Mouse (Mus musculus) midbrain, embryonic 15.5 days (tissue): ENCODE data around the gene Errfi1. TPM values are rescaled to one million over a fixed set of nuclear protein-coding genes. Genes with fewer than 3 reads are reported as not detected.

Experiments
- ATAC-seq: fragments of 200-750 bp; cut with Nextera tagmentation; replicated peaks from 2 replicates; pipeline ENCODE4 v1.8.0; 2017; ENCODE audit warnings: moderate TSS enrichment
- H3K27ac ChIP-seq: fragments of 300-500 bp; sonication (generic); 2 replicates; pipeline ENCODE4 v1.5.1; 2015; ENCODE audit warnings: mild to moderate bottlenecking, inconsistent platforms
- H3K27me3 ChIP-seq: fragments of 300-500 bp; sonication (generic); replicated peaks from 2 replicates; pipeline ENCODE4 v1.6.1; 2015; ENCODE audit warnings: inconsistent platforms
- H3K36me3 ChIP-seq: fragments of 300-500 bp; sonication (generic); replicated peaks from 2 replicates; pipeline ENCODE4 v1.6.1; 2015; ENCODE audit warnings: inconsistent platforms
- H3K4me1 ChIP-seq: fragments of 300-500 bp; sonication (generic); 2 replicates; pipeline ENCODE4 v1.6.1; 2015; ENCODE audit warnings: inconsistent platforms
- H3K4me2 ChIP-seq: fragments of 300-500 bp; sonication (generic); 2 replicates; pipeline ENCODE4 v1.6.1; 2015; ENCODE audit warnings: inconsistent platforms, mild to moderate bottlenecking, moderate library complexity
- H3K4me3 ChIP-seq: fragments of 300-500 bp; sonication (generic); 2 replicates; pipeline ENCODE4 v1.5.1; 2015; ENCODE audit warnings: mild to moderate bottlenecking, inconsistent platforms
- H3K9ac ChIP-seq: fragments of 300-500 bp; sonication (generic); 2 replicates; pipeline ENCODE4 v1.6.1; 2015; ENCODE audit warnings: mild to moderate bottlenecking, inconsistent platforms
- H3K9me3 ChIP-seq: fragments of 300-500 bp; sonication (generic); 2 replicates; pipeline ENCODE4 v1.6.1; 2016; ENCODE audit warnings: inconsistent platforms
- WGBS: fragments of 180-500 bp; shearing (Covaris S2); methylation state at CpG from one replicate; pipeline ENCODE4 v1.1.7; 2015; ENCODE audit warnings: mixed read lengths; 5-methylcytosine and 5-hydroxymethylcytosine counted together
- polyA plus RNA-seq: library from polyadenylated mRNA; unstranded; fragments of >200 nt; fragmentation: Nextera tagmentation; extraction: Ambion mirVana; gene quantifications from 2 replicates; pipeline ENCODE4 v1.2.1, GENCODE M21; 2015

Errfi1 gene
- polyA plus RNA-seq, 1 experiment from 2014 or later: 25.6 TPM

GRCm38 (mm10) chr4:150852045-150852444 lies 1.7 kb upstream of the Errfi1 start:
- no peaks in the 10 kb centered on the region for H3K36me3 ChIP-seq
- H3K4me1 ChIP-seq: peaks cover 17% of the 10 kb centered on the region
- no peak overlapping the region for H3K4me2 ChIP-seq
- H3K27me3 ChIP-seq: no peaks in the 10 kb centered on the region
- no peaks in the 10 kb centered on the region for H3K9me3 ChIP-seq
- H3K4me3 ChIP-seq: no peak overlapping the region
- no peak overlapping the region for H3K9ac ChIP-seq
- no peak overlapping the region for H3K27ac ChIP-seq
- ATAC-seq: no peak
- 56% methylated on average over 8 of the region's 8 CpGs for WGBS

DNA sequence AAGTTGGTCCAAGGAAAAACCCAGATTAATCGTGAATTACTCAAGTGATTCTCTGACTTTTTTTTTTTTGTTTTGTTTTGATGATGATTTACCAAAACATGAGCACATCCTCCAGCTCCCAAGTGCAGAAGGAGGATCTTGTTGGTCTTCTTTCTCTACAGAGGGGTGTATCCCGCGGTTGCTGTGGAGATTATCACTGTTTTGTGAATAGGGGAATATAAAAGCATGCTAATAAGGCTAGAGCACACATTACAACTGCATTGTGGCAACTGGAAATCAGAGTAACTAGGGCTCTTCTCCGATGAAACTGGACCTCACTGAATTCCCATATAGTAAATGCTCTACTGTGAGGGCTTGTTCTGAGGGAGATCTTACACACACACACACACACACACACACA lies 1.2 kb upstream of the Errfi1 start:
- Histone ChIP-seq H3K9me3 (no peaks in the 10 kb centered on the region), H3K36me3 (no peaks in the 10 kb centered on the region), H3K4me1 (peaks cover 18% of the 10 kb centered on the region), H3K27me3 (no peaks in the 10 kb centered on the region), H3K9ac (no peak overlapping the region), H3K4me3 (no peak overlapping the region), H3K27ac (no peak overlapping the region), H3K4me2 (no peak overlapping the region)
- ATAC-seq: no peak
- 59% methylated on average over 4 of the region's 4 CpGs for WGBS

GRCm38 (mm10) chr4:150854839-150855246 lies 1.1 kb downstream of the Errfi1 start:
- peak overlapping the region; percentile 92 for H3K9ac ChIP-seq
- peak overlapping the region; percentile 81 for H3K4me2 ChIP-seq
- peaks cover 18% of the 10 kb centered on the region for H3K4me1 ChIP-seq
- no peaks in the 10 kb centered on the region for H3K36me3 ChIP-seq
- H3K27ac ChIP-seq: peak overlapping the region; percentile 98
- H3K4me3 ChIP-seq: peak overlapping the region; percentile 89
- H3K27me3 ChIP-seq: no peaks in the 10 kb centered on the region
- WGBS: under 1% methylated on average over 59 of the region's 59 CpGs
- peak; percentile 98 for ATAC-seq
- no peaks in the 10 kb centered on the region for H3K9me3 ChIP-seq

DNA sequence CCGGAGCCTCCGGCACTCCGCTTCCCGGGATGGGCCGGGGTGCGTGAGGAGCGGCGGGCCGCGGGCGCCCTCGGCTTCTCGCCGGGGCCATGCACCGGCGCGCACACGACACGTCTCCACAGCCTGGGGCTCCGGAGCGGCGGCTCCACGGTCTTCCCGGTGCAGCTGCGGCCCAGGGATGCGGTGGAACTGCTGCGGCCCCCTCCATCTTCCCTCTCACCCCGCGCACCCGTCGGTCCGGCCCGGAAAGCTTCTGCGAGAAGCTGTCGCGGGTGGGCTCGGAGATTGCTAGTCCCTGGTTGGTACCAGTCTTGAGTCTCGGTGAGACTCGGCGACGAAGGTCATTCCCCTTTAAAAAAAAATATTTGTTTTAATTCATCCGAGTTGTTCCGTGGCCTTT lies 1.6 kb downstream of the Errfi1 start:
- ATAC-seq: no peak; the same call in 1 of the 2 replicates
- WGBS: under 1% methylated on average over 39 of the region's 43 CpGs

GRCm38 (mm10) chr4:150860526-150860925 lies 6.8 kb downstream of the Errfi1 start:
- H3K4me3 ChIP-seq: no peak overlapping the region
- H3K4me2 ChIP-seq: no peak overlapping the region
- no peak overlapping the region for H3K9ac ChIP-seq
- H3K27me3 ChIP-seq: no peaks in the 10 kb centered on the region
- 92% methylated on average over 4 of the region's 4 CpGs for WGBS
- no peaks in the 10 kb centered on the region for H3K9me3 ChIP-seq
- peaks cover 9% of the 10 kb centered on the region for H3K4me1 ChIP-seq
- no peak overlapping the region for H3K27ac ChIP-seq
- no peak for ATAC-seq
- no peaks in the 10 kb centered on the region for H3K36me3 ChIP-seq

More for the DNA sequence above, 1.6 kb downstream of the Errfi1 start:
- Histone ChIP-seq H3K36me3 (no peaks in the 10 kb centered on the region), H3K27ac (peak overlapping the region; percentile 98), H3K4me2 (peak overlapping the region; percentile 81), H3K27me3 (no peaks in the 10 kb centered on the region), H3K4me3 (peak overlapping the region; percentile 89), H3K9me3 (no peaks in the 10 kb centered on the region), H3K4me1 (peaks cover 18% of the 10 kb centered on the region), H3K9ac (peak overlapping the region; percentile 92)

GRCm38 (mm10) chr4:150861161-150861560 lies 7.4 kb downstream of the Errfi1 start:
- Histone ChIP-seq H3K4me3 (no peak overlapping the region), H3K9me3 (no peaks in the 10 kb centered on the region), H3K4me2 (no peak overlapping the region), H3K27ac (no peak overlapping the region), H3K9ac (no peak overlapping the region), H3K36me3 (no peaks in the 10 kb centered on the region), H3K27me3 (no peaks in the 10 kb centered on the region), H3K4me1 (peaks cover 9% of the 10 kb centered on the region)
- WGBS: 60% methylated on average over 2 of the region's 2 CpGs
- no peak for ATAC-seq

GRCm38 (mm10) chr4:150862626-150863375 lies 9.1 kb downstream of the Errfi1 start:
- no peaks in the 10 kb centered on the region for H3K9me3 ChIP-seq
- 67% methylated on average over 8 of the region's 8 CpGs for WGBS
- H3K9ac ChIP-seq: no peak overlapping the region
- ATAC-seq: no peak
- no peaks in the 10 kb centered on the region for H3K4me1 ChIP-seq
- no peaks in the 10 kb centered on the region for H3K27me3 ChIP-seq
- H3K4me2 ChIP-seq: no peak overlapping the region
- H3K27ac ChIP-seq: no peak overlapping the region
- H3K36me3 ChIP-seq: peaks cover 10% of the 10 kb centered on the region; the same call in 1 of the 2 replicates
- no peak overlapping the region for H3K4me3 ChIP-seq

DNA sequence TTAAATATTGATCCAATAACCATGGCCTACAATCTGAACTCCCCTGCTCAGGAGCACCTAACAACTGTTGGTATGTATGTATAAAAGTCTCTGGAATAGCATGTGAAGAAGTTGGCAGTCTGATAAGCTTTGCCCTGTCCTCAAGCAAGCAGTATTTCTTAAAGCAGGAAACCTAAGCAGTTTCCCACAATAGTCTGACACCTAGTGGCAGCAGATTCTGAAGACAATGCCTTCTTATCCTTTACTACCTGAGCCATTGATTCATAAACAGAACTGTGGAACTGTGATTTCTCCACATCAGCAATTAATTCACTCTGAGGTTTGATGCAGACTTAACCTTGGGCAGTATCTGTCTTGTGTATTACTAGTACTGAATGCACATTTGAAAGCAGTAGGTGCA lies 11.7 kb downstream of the Errfi1 start:
- Histone ChIP-seq H3K4me1 (no peaks in the 10 kb centered on the region), H3K9me3 (no peaks in the 10 kb centered on the region), H3K9ac (no peak overlapping the region), H3K36me3 (peaks cover 11% of the 10 kb centered on the region; the same call in 1 of the 2 replicates), H3K4me2 (no peak overlapping the region), H3K27me3 (no peaks in the 10 kb centered on the region), H3K27ac (no peak overlapping the region), H3K4me3 (no peak overlapping the region)
- ATAC-seq: no peak

DNA sequence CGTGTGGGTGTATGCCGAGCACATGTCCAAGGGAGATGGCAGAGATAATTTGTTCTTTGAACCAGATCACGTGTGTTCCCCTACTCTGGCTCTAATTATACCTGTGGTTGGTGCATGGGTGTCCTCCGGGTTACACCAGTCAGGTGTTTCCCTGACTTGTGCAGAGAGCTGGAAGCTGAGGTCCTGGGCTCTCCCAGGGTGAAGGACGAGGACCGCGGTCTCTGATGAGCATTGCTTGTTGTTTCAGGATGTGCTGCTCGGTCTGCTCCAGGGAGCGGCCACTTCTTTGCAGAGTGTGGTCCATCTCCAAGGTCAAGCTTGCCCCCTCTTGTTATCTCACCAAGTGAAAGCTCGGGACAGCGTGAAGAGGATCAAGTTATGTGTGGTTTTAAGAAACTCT lies 12.3 kb downstream of the Errfi1 start:
- H3K9ac ChIP-seq: no peak overlapping the region
- WGBS: 94% methylated on average over 11 of the region's 11 CpGs
- H3K27ac ChIP-seq: no peak overlapping the region
- ATAC-seq: no peak
- no peaks in the 10 kb centered on the region for H3K27me3 ChIP-seq
- no peak overlapping the region for H3K4me2 ChIP-seq
- H3K36me3 ChIP-seq: peaks cover 11% of the 10 kb centered on the region; the same call in 1 of the 2 replicates
- no peak overlapping the region for H3K4me3 ChIP-seq
- H3K9me3 ChIP-seq: no peaks in the 10 kb centered on the region
- no peaks in the 10 kb centered on the region for H3K4me1 ChIP-seq

- Histone ChIP-seq H3K4me1 (peaks cover 1% of the 10 kb centered on the region; the same call in 1 of the 2 replicates), H3K27ac (no peak overlapping the region), H3K4me3 (no peak overlapping the region), H3K36me3 (peaks cover 11% of the 10 kb centered on the region; the same call in 1 of the 2 replicates), H3K4me2 (no peak overlapping the region), H3K9me3 (no peaks in the 10 kb centered on the region), H3K27me3 (no peaks in the 10 kb centered on the region), H3K9ac (no peak overlapping the region)
- ATAC-seq: no peak
- WGBS: 92% methylated on average over 12 of the region's 12 CpGs
These were observed 12.8 kb downstream of the Errfi1 start for GRCm38 (mm10) chr4:150866494-150866893.

GRCm38 (mm10) chr4:150868161-150868560 lies 14.4 kb downstream of the Errfi1 start:
- Histone ChIP-seq H3K27ac (no peak overlapping the region), H3K4me3 (no peak overlapping the region), H3K4me2 (no peak overlapping the region), H3K9ac (no peak overlapping the region), H3K9me3 (no peaks in the 10 kb centered on the region), H3K4me1 (peaks cover 7% of the 10 kb centered on the region; the same call in 1 of the 2 replicates), H3K36me3 (peaks cover 11% of the 10 kb centered on the region; the same call in 1 of the 2 replicates), H3K27me3 (no peaks in the 10 kb centered on the region)
- WGBS: 87% methylated on average over 6 of the region's 6 CpGs
- no peak for ATAC-seq

DNA sequence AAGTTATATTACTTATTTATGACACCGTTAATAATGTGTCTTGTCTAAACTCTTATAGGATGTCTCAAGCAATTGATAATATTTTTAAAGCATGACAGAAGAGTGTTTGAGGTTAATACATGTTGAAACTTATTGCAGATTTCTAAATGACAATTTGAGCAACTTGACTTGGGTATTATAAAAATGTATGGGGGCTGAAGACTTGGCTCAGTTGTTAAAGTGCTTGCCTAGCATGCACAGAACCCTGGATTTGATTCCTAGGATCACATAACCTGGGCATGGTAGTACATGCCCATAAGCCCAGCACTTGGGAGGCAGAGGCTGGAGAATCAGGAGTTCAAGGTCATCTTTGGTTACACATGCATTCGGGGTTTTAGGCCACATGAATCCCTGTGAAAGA lies 15.1 kb downstream of the Errfi1 start:
- H3K4me3 ChIP-seq: no peak overlapping the region
- H3K9me3 ChIP-seq: no peaks in the 10 kb centered on the region
- 93% methylated on average over 2 of the region's 2 CpGs for WGBS
- no peak overlapping the region for H3K9ac ChIP-seq
- ATAC-seq: no peak
- peaks cover 7% of the 10 kb centered on the region; the same call in 1 of the 2 replicates for H3K4me1 ChIP-seq
- no peaks in the 10 kb centered on the region for H3K27me3 ChIP-seq
- H3K27ac ChIP-seq: no peak overlapping the region
- no peak overlapping the region for H3K4me2 ChIP-seq
- peaks cover 11% of the 10 kb centered on the region; the same call in 1 of the 2 replicates for H3K36me3 ChIP-seq
